Mouse (Mus musculus) MEL (cell line): ENCODE results near the gene Tsr2.

Source experiments
- CTCF ChIP-seq, 3 experiments: IDR thresholded peaks in 2 of 3; conservative IDR thresholded peaks in 1 of 3; 2 replicates each; pipeline ENCODE4 v1.5.1; 2011 to 2012; ENCODE audit warnings: low read length in 3 of 3, low read depth in 2 of 3, mild to moderate bottlenecking in 2 of 3, improper control_type of control experiment in 1 of 3, inconsistent platforms in 1 of 3, mixed read lengths in 1 of 3, moderate library complexity in 1 of 3; ENCODE audit not compliant: control insufficient read depth in 1 of 3, insufficient read depth in 1 of 3, poor library complexity in 1 of 3, severe bottlenecking in 1 of 3
- EP300 ChIP-seq, 2 experiments: IDR thresholded peaks; 2 replicates each; pipeline ENCODE4 v1.6.1; 2011; ENCODE audit warnings: improper control_type of control experiment in 2 of 2, low read length in 2 of 2, low read depth in 1 of 2, mild to moderate bottlenecking in 1 of 2
- POLR2A ChIP-seq, 2 experiments: IDR thresholded peaks; 2 replicates each; pipeline ENCODE4 v1.6.1; 2011 to 2012; ENCODE audit warnings: low read length in 2 of 2, mild to moderate bottlenecking in 2 of 2, control low read depth in 1 of 2, improper control_type of control experiment in 1 of 2, low read depth in 1 of 2, moderate library complexity in 1 of 2; ENCODE audit not compliant: control insufficient read depth in 1 of 2, insufficient read depth in 1 of 2, poor library complexity in 1 of 2

GRCm38 (mm10) chrX:151041223-151041622 lies 55.1 kb downstream of the Tsr2 start:
- TF ChIP-seq CTCF (IDR thresholded peaks at IDR 0.05 in 2 of 3, conservative IDR thresholded peaks at IDR 0.05 in 1 of 3; ENCODE audit: control insufficient read depth in 1 of 3, insufficient read depth in 1 of 3, low read depth in 2 of 3, low read length in 3 of 3, poor library complexity in 1 of 3, severe bottlenecking in 1 of 3) (no peak), POLR2A (IDR thresholded peaks at IDR 0.05; ENCODE audit: control insufficient read depth in 1 of 2, insufficient read depth in 1 of 2, low read depth in 1 of 2, low read length in 2 of 2, poor library complexity in 1 of 2) (no peak), EP300 (IDR thresholded peaks at IDR 0.05; ENCODE audit: low read depth in 1 of 2, low read length in 2 of 2) (no peak)
